ENCODE assay signal across 9 mouse cellular contexts in the genomic region with DNA sequence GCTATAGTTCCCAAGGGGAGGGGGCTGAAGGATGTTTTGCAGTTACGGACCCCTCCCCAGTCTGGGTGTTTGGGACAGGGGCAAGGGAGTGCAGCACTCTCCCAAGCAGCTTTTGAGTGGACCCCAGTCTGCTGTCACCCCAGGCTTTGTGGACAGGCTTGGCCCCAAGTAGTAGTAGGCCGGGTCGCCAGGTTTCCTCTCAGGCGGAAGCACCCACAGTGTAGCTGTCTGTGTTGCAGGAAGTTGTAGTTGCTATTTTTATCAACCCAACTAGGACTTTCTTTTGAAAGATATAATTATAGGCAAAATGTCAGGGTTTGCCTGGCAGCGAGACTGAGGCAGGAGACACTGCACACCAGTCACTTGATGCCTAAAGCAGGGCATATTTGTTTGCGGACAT. TPM values are rescaled to one million over a fixed set of nuclear protein-coding genes. Genes with fewer than 3 reads are reported as not detected.
DNase-seq lines count a peak whose midpoint lies in the region; ATAC-seq lines count a peak whose summit lies in the region.
"Had no signal": no experiment of that assay in that cellular context is flagged by ENCODE, and none has a peak within 500 bp of the region (broad histone marks: within the 10 kb centered on the region; RNA-seq: fewer than 3 reads in every experiment).

No protein-coding gene starts in this region.

- no peaks in the 10 kb centered on the region for H3K27me3 ChIP-seq in heart, embryonic 16.5 days (ENCODE audit: control insufficient read depth, insufficient read depth, low read length)
- no peaks in the 10 kb centered on the region for H3K27me3 ChIP-seq in hindbrain, embryonic 15.5 days
- no peaks in the 10 kb centered on the region for H3K27me3 ChIP-seq in midbrain, embryonic 16.5 days (ENCODE audit: control insufficient read depth, insufficient read depth, low read depth, low read length)

- no peak overlapping the region; the same call in 1 of the 2 replicates for H3K4me2 ChIP-seq in heart, embryonic 16.5 days (ENCODE audit: low read depth, low read length)
- peak overlapping the region; percentile 21; the same call in 1 of the 2 replicates for H3K4me2 ChIP-seq in hindbrain, embryonic 15.5 days
- peak overlapping the region; percentile 21; the same call in 1 of the 2 replicates for H3K4me2 ChIP-seq in midbrain, embryonic 16.5 days (ENCODE audit: low read length)

- peaks cover 3% of the 10 kb centered on the region; the same call in 1 of the 2 replicates for H3K36me3 ChIP-seq in heart, embryonic 16.5 days (ENCODE audit: control insufficient read depth, insufficient read depth)
- H3K36me3 ChIP-seq in hindbrain, embryonic 15.5 days = no peaks in the 10 kb centered on the region
- H3K36me3 ChIP-seq in midbrain, embryonic 16.5 days (ENCODE audit: control insufficient read depth, insufficient read depth, low read length) = no peaks in the 10 kb centered on the region

- 0 out of 2 replicates have a peak overlapping the region, but pooled peaks have one; percentile 26 for H3K9ac ChIP-seq in heart, embryonic 16.5 days (ENCODE audit: low read length)
- no peak overlapping the region for H3K9ac ChIP-seq in hindbrain, embryonic 15.5 days
- 0 out of 2 replicates have a peak overlapping the region, but pooled peaks have one; percentile 23 for H3K9ac ChIP-seq in midbrain, embryonic 16.5 days (ENCODE audit: low read depth, low read length)

- peaks cover 39% of the 10 kb centered on the region for H3K4me1 ChIP-seq in heart, embryonic 16.5 days (ENCODE audit: control insufficient read depth, insufficient read depth, low read length)
- peaks cover 61% of the 10 kb centered on the region for H3K4me1 ChIP-seq in hindbrain, embryonic 15.5 days (replicated peaks)
- H3K4me1 ChIP-seq in midbrain, embryonic 16.5 days (ENCODE audit: control insufficient read depth, insufficient read depth, low read length) = peaks cover 39% of the 10 kb centered on the region

- 44% methylated on average over 6 of the region's 6 CpGs for WGBS in heart, embryonic 16.5 days
- WGBS in hindbrain, embryonic 15.5 days = 66% methylated on average over 6 of the region's 6 CpGs
- 56% methylated on average over 6 of the region's 6 CpGs for WGBS in midbrain, embryonic 16.5 days

- no peak overlapping the region for H3K4me3 ChIP-seq in heart, embryonic 16.5 days (ENCODE audit: low read length)
- no peak overlapping the region for H3K4me3 ChIP-seq in hindbrain, embryonic 15.5 days
- H3K4me3 ChIP-seq in midbrain, embryonic 16.5 days (ENCODE audit: low read depth, low read length) = no peak overlapping the region

- no peak for DNase-seq in heart, adult 9 months (ENCODE audit: low spot score in 2 of 2)
- peak; percentile 60 for DNase-seq in brain, adult 2 months (ENCODE audit: low read depth, low spot score)
- no peak for DNase-seq in cerebellum, postnatal 36 days
- no peak for DNase-seq in cerebellum, adult 9-11 months
- DNase-seq in layer of hippocampus, postnatal 14 days (ENCODE audit: low spot score in 2 of 2) = no peak
- DNase-seq: right cerebral cortex, adult 18-20 months had no signal

- ATAC-seq in heart, embryonic 16.5 days (replicated peaks; ENCODE audit: extremely low read depth, insufficient read depth, low FRiP score) = no peak
- ATAC-seq in hindbrain, embryonic 15.5 days (ENCODE audit: low FRiP score, low read depth) = no peak
- ATAC-seq in midbrain, embryonic 16.5 days = no peak

- H3K9me3 ChIP-seq in heart, embryonic 16.5 days (replicated peaks; ENCODE audit: control insufficient read depth, low read length) = no peaks in the 10 kb centered on the region
- H3K9me3 ChIP-seq in hindbrain, embryonic 15.5 days = no peaks in the 10 kb centered on the region
- no peaks in the 10 kb centered on the region for H3K9me3 ChIP-seq in midbrain, embryonic 16.5 days (replicated peaks; ENCODE audit: control insufficient read depth, low read length, poor library complexity, severe bottlenecking)

- H3K27ac ChIP-seq in heart, embryonic 16.5 days (ENCODE audit: low read length) = peak overlapping the region; percentile 43; the same call in 1 of the 2 replicates
- H3K27ac ChIP-seq in hindbrain, embryonic 15.5 days (replicated peaks) = peak overlapping the region; percentile 75
- peak overlapping the region; percentile 29 for H3K27ac ChIP-seq in midbrain, embryonic 16.5 days (ENCODE audit: low read length)

RNA-seq across cellular contexts. Expression of gene Klhl25, which starts 6.9 kb away (rescaled TPM):
- 9.1 and 10.9 TPM in 2 replicates for polyA plus RNA-seq in heart, embryonic 16.5 days (2015; fragmentation: Nextera tagmentation; extraction: Ambion mirVana)
- 26.9 and 32.6 TPM in 2 replicates for polyA plus RNA-seq in hindbrain, embryonic 15.5 days (2015; fragmentation: Nextera tagmentation; extraction: Ambion mirVana)
- 25.2 and 27.1 TPM in 2 replicates for polyA plus RNA-seq in midbrain, embryonic 16.5 days (2015; fragmentation: Nextera tagmentation; extraction: Ambion mirVana)
- 10 to 100 TPM; 10.6 to 16.5 TPM for total RNA-seq in layer of hippocampus, postnatal 14 days (2021)
